Mouse (Mus musculus) MEL (cell line): ENCODE measurements at regions not wholly inside any gene's neighbourhood (a gene's known extent, or its start where the extent isn't known, plus 50 kb on each side); places are given as distances from the start of the nearest gene placed in this dataset.

ENCODE experiments used
- DNase-seq: peaks from one replicate; pipeline ENCODE4 v3.0.0; 2011; ENCODE audit warnings: low read depth, low spot score
- H3K27ac ChIP-seq: 2 replicates; pipeline ENCODE4 v1.5.1; 2012; ENCODE audit warnings: low read depth, mild to moderate bottlenecking, control low read depth, low read length, moderate library complexity; ENCODE audit not compliant: control insufficient read depth
- H3K27me3 ChIP-seq, 2 experiments: fragments of 150-350 bp in 1 of 2; sonication (generic) in 1 of 2; 2 replicates each; pipeline ENCODE4 v1.6.1; 2012; ENCODE audit warnings: low read length in 2 of 2, mild to moderate bottlenecking in 2 of 2, improper control_type of control experiment in 1 of 2, moderate library complexity in 1 of 2; ENCODE audit not compliant: insufficient read depth in 2 of 2, control insufficient read depth in 1 of 2
- H3K36me3 ChIP-seq, 2 experiments: 2 replicates each; pipeline ENCODE4 v1.6.1; 2012 to 2014; ENCODE audit warnings: low read length in 2 of 2, improper control_type of control experiment in 1 of 2, inconsistent platforms in 1 of 2, mild to moderate bottlenecking in 1 of 2; ENCODE audit not compliant: insufficient read depth in 2 of 2, control insufficient read depth in 1 of 2
- H3K4me1 ChIP-seq, 2 experiments: fragments of 150-350 bp in 1 of 2; sonication (generic) in 1 of 2; 2 replicates each; pipeline ENCODE4 v1.6.1; 2012; ENCODE audit warnings: low read length in 2 of 2, improper control_type of control experiment in 1 of 2, mild to moderate bottlenecking in 1 of 2; ENCODE audit not compliant: insufficient read depth in 2 of 2, control insufficient read depth in 1 of 2
- H3K4me3 ChIP-seq, 2 experiments: fragments of 150-350 bp in 1 of 2; sonication (generic) in 1 of 2; 2 replicates each; pipeline ENCODE4 v1.5.1; 2012; ENCODE audit warnings: low read depth in 2 of 2, low read length in 2 of 2, mild to moderate bottlenecking in 2 of 2, moderate library complexity in 2 of 2, control low read depth in 1 of 2, improper control_type of control experiment in 1 of 2; ENCODE audit not compliant: control insufficient read depth in 1 of 2, insufficient read depth in 1 of 2
- H3K79me2 ChIP-seq: 2 replicates; pipeline ENCODE4 v1.6.1; 2012; ENCODE audit warnings: mild to moderate bottlenecking, low read length, moderate library complexity; ENCODE audit not compliant: control insufficient read depth, poor library complexity, insufficient read depth
- H3K9ac ChIP-seq: 2 replicates; pipeline ENCODE4 v1.6.1; 2012; ENCODE audit warnings: low read depth, mild to moderate bottlenecking, control low read depth, low read length, moderate library complexity; ENCODE audit not compliant: control insufficient read depth, poor library complexity, severe bottlenecking
- H3K9me3 ChIP-seq: fragments of 150-350 bp; sonication (generic); replicated peaks from 2 replicates; pipeline ENCODE4 v1.6.1; 2012; ENCODE audit warnings: mild to moderate bottlenecking, low read length, improper control_type of control experiment, moderate library complexity; ENCODE audit not compliant: insufficient read depth
- CHD2 ChIP-seq: IDR thresholded peaks from 2 replicates; pipeline ENCODE4 v1.6.1; 2011; ENCODE audit warnings: low read length, improper control_type of control experiment
- E2F4 ChIP-seq: IDR thresholded peaks from 2 replicates; pipeline ENCODE4 v1.6.1; 2011; ENCODE audit warnings: low read depth, low read length, improper control_type of control experiment, borderline replicate concordance
- ETS1 ChIP-seq: IDR thresholded peaks from 2 replicates; pipeline ENCODE4 v1.6.1; 2012; ENCODE audit warnings: low read depth, mild to moderate bottlenecking, inconsistent platforms, low read length, improper control_type of control experiment, moderate library complexity
- JUND ChIP-seq: IDR thresholded peaks from 2 replicates; pipeline ENCODE4 v1.6.1; 2011; ENCODE audit warnings: low read depth, mild to moderate bottlenecking, improper control_type of control experiment, low read length
- KAT2A ChIP-seq: conservative IDR thresholded peaks from 2 replicates; pipeline ENCODE4 v1.6.1; 2012; ENCODE audit warnings: low read depth, low read length, improper control_type of control experiment, inconsistent platforms
- MAZ ChIP-seq: IDR thresholded peaks from 2 replicates; pipeline ENCODE4 v1.6.1; 2012; ENCODE audit warnings: low read depth, mild to moderate bottlenecking, inconsistent platforms, low read length, improper control_type of control experiment
- MEF2A ChIP-seq: IDR thresholded peaks from 2 replicates; pipeline ENCODE4 v1.6.1; 2014; ENCODE audit warnings: low read depth, mild to moderate bottlenecking, inconsistent platforms, low read length, improper control_type of control experiment; ENCODE audit not compliant: poor library complexity, insufficient replicate concordance, severe bottlenecking; ENCODE audit errors: extremely low read depth
- MXI1 ChIP-seq: IDR thresholded peaks from 2 replicates; pipeline ENCODE4 v1.6.1; 2011; ENCODE audit warnings: mild to moderate bottlenecking, low read depth, low read length, improper control_type of control experiment
- NELFE ChIP-seq: IDR thresholded peaks from 2 replicates; pipeline ENCODE4 v1.6.1; 2011; ENCODE audit warnings: low read depth, low read length, improper control_type of control experiment
- POLR2A ChIP-seq, 2 experiments: IDR thresholded peaks; 2 replicates each; pipeline ENCODE4 v1.6.1; 2011 to 2012; ENCODE audit warnings: low read length in 2 of 2, mild to moderate bottlenecking in 2 of 2, control low read depth in 1 of 2, improper control_type of control experiment in 1 of 2, low read depth in 1 of 2, moderate library complexity in 1 of 2; ENCODE audit not compliant: control insufficient read depth in 1 of 2, insufficient read depth in 1 of 2, poor library complexity in 1 of 2
- POLR2AphosphoS2 ChIP-seq: IDR thresholded peaks from 2 replicates; pipeline ENCODE4 v1.6.1; 2011; ENCODE audit warnings: low read length, improper control_type of control experiment
- POLR2AphosphoS5 ChIP-seq: IDR thresholded peaks from 2 replicates; pipeline ENCODE4 v1.6.1; 2012; ENCODE audit warnings: low read depth, borderline replicate concordance, mild to moderate bottlenecking, inconsistent platforms, low read length, moderate library complexity, mixed read lengths
- RAD21 ChIP-seq: IDR thresholded peaks from 2 replicates; pipeline ENCODE4 v1.6.1; 2011; ENCODE audit warnings: mild to moderate bottlenecking, low read depth, low read length, improper control_type of control experiment
- RCOR1 ChIP-seq: IDR thresholded peaks from 2 replicates; pipeline ENCODE4 v1.6.1; 2012; ENCODE audit warnings: low read depth, mild to moderate bottlenecking, inconsistent platforms, low read length, improper control_type of control experiment
- SMC3 ChIP-seq: IDR thresholded peaks from 2 replicates; pipeline ENCODE4 v1.6.1; 2011; ENCODE audit warnings: low read depth, low read length, improper control_type of control experiment
- TAL1 ChIP-seq: IDR thresholded peaks from 2 replicates; pipeline ENCODE4 v1.6.1; 2012; ENCODE audit warnings: mild to moderate bottlenecking, inconsistent platforms, low read length, moderate library complexity, mixed read lengths
- TBP ChIP-seq: IDR thresholded peaks from 2 replicates; pipeline ENCODE4 v1.8.0; 2011; ENCODE audit warnings: low read depth, low read length, improper control_type of control experiment
- TCF12 ChIP-seq: IDR thresholded peaks from 2 replicates; pipeline ENCODE4 v1.6.1; 2014; ENCODE audit warnings: low read depth, mild to moderate bottlenecking, inconsistent platforms, low read length, improper control_type of control experiment, moderate library complexity
- UBTF ChIP-seq: IDR thresholded peaks from 2 replicates; pipeline ENCODE4 v1.6.1; 2012; ENCODE audit warnings: low read depth, mild to moderate bottlenecking, inconsistent platforms, low read length, improper control_type of control experiment, moderate library complexity, borderline replicate concordance; ENCODE audit not compliant: insufficient read depth
- USF1 ChIP-seq: IDR thresholded peaks from 2 replicates; pipeline ENCODE4 v1.6.1; 2014; ENCODE audit warnings: low read depth, mild to moderate bottlenecking, inconsistent platforms, low read length, improper control_type of control experiment, moderate library complexity
- ZC3H11A ChIP-seq: IDR thresholded peaks from 2 replicates; pipeline ENCODE4 v1.6.1; 2012; ENCODE audit warnings: low read depth, mild to moderate bottlenecking, inconsistent platforms, low read length, improper control_type of control experiment
- ZMIZ1 ChIP-seq: IDR thresholded peaks from 2 replicates; pipeline ENCODE4 v1.6.1; 2012; ENCODE audit warnings: low read depth, mild to moderate bottlenecking, inconsistent platforms, low read length, improper control_type of control experiment, moderate library complexity
- ZNF384 ChIP-seq: IDR thresholded peaks from 2 replicates; pipeline ENCODE4 v1.6.1; 2012; ENCODE audit warnings: low read depth, mild to moderate bottlenecking, inconsistent platforms, low read length, improper control_type of control experiment

DNA sequence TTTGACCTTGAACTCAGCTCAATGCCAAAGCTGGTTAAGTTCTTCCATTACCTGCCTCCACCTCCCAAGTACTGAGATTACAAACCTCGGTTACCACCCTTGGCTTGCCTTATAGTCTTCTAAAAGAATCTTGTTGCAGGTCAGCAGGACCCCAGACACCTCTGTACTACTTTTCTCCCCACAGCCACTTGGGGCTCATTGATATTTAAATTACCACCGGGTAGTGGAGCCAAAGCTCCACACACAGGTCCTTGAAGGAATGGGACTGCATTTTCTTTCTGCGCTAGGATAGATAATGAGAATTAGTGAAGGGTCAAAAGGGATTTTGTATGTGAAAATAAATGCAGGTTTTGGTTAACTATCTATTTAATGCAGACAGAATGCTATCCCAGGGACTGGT, 326.5 kb upstream of the Api5 start:
- H3K4me3 ChIP-seq: no peak overlapping the region
- H3K4me1 ChIP-seq: no peaks in the 10 kb centered on the region
- no peaks in the 10 kb centered on the region for H3K36me3 ChIP-seq
- H3K27me3 ChIP-seq: no peaks in the 10 kb centered on the region
- H3K79me2 ChIP-seq: no peaks in the 10 kb centered on the region
- no peak for DNase-seq
- H3K27ac ChIP-seq: no peak overlapping the region
- TF ChIP-seq RCOR1 (no peak), MXI1 (no peak), KAT2A (no peak), E2F4 (no peak), JUND (no peak), SMC3 (no peak)
- no peak overlapping the region for H3K9ac ChIP-seq
- no peaks in the 10 kb centered on the region for H3K9me3 ChIP-seq

DNA sequence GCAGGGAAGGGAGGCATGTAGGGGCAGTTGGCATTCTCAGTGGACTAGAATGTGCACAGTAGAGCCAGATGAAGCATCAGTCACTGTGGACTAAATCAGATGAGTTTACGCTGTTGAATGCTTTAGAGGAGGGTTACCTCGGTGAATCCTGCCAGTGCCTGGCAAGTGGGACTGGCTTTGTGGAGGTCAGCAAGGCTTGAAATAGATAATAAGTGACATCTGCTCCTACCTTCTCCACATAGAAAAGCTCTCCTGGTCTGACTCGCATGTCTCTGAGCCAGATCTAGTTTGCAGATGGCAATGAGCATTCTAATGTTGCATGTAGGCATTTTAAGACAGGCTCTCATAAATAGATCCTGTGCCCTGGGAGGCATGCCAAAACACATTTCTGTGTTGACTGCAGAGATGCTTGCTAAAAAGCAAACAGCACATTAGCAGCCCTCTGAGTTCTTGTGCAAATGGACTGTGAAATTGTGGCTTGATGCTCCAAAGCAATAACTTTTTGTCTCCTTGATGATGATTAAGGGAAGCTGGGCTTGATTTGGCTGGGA, 310.3 kb upstream of the Api5 start:
- no peak for DNase-seq
- H3K36me3 ChIP-seq: no peaks in the 10 kb centered on the region
- H3K4me1 ChIP-seq: no peaks in the 10 kb centered on the region
- no peaks in the 10 kb centered on the region for H3K79me2 ChIP-seq
- no peaks in the 10 kb centered on the region for H3K27me3 ChIP-seq
- no peaks in the 10 kb centered on the region for H3K9me3 ChIP-seq
- TF ChIP-seq NELFE (no peak), POLR2A (IDR thresholded peaks at IDR 0.05; ENCODE audit: control insufficient read depth in 1 of 2, insufficient read depth in 1 of 2, low read depth in 1 of 2, low read length in 2 of 2, poor library complexity in 1 of 2) (no peak), SMC3 (no peak), ZC3H11A (no peak), ZMIZ1 (no peak), TCF12 (no peak), RCOR1 (no peak), TBP (no peak), ETS1 (no peak), TAL1 (no peak), UBTF (no peak), CHD2 (no peak), MEF2A (no peak), POLR2AphosphoS2 (no peak), USF1 (no peak), POLR2AphosphoS5 (no peak), MAZ (no peak), RAD21 (no peak), ZNF384 (no peak)
- TF ChIP-seq, all 39 proteins: peak for 0
- no peak overlapping the region for H3K4me3 ChIP-seq
- H3K9ac ChIP-seq: no peak overlapping the region
- no peak overlapping the region for H3K27ac ChIP-seq
